In the genomic region with DNA sequence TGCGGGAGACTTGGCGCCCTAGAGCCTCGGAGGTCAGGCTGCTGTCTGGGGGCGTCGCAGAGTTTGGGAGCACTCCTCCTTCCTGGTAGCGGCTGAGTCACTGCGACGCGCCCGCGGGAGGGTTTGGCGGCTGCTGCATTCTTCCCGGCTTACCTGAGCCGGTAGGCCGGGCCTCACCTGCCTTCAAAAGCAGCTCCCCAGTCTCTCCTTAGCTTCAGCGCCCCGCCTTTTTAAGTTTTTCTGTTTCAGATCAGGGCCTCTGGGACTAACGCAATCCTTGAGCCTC, we compare ENCODE assay signal across 8 mouse cellular contexts. TPM values are rescaled to one million over a fixed set of nuclear protein-coding genes. Genes with fewer than 3 reads are reported as not detected.
A peak's percentile ranks its signal among the peaks of the same experiment; 100 is the strongest.
DNase-seq lines count a peak whose midpoint lies in the region; ATAC-seq lines count a peak whose summit lies in the region.

A gene (minus strand): TSS at position 210 of the 286 bp plus-strand sequence.

- H3K27ac ChIP-seq in forebrain, embryonic 14.5 days (ENCODE audit: low read depth, low read length), result no peak within 1 kb of the TSS
- H3K27ac ChIP-seq in liver, embryonic 11.5 days (ENCODE audit: low read depth, low read length), result peak within 1 kb of the TSS; percentile 49
- H3K27ac ChIP-seq in neural tube, embryonic 13.5 days (replicated peaks), result peak within 1 kb of the TSS; percentile 7

- H3K9me3 ChIP-seq in forebrain, embryonic 14.5 days (replicated peaks; ENCODE audit: control insufficient read depth, low read length), result no peaks in the 10 kb centered on the region
- no peaks in the 10 kb centered on the region for H3K9me3 ChIP-seq in liver, embryonic 11.5 days (ENCODE audit: control insufficient read depth, low read length)
- no peaks in the 10 kb centered on the region for H3K9me3 ChIP-seq in neural tube, embryonic 13.5 days

- H3K27me3 ChIP-seq in forebrain, embryonic 14.5 days (replicated peaks; ENCODE audit: control insufficient read depth, insufficient read depth, low read length), result peaks cover 37% of the 10 kb centered on the region
- H3K27me3 ChIP-seq in liver, embryonic 11.5 days (replicated peaks; ENCODE audit: control insufficient read depth, insufficient read depth, low read length), result peaks cover 35% of the 10 kb centered on the region
- H3K27me3 ChIP-seq in neural tube, embryonic 13.5 days, result peaks cover 70% of the 10 kb centered on the region

- ATAC-seq in forebrain, embryonic 14.5 days, result no peak
- no peak for ATAC-seq in liver, embryonic 11.5 days (replicated peaks; ENCODE audit: low FRiP score)
- ATAC-seq in neural tube, embryonic 13.5 days (ENCODE audit: low read depth), result no peak

- H3K9ac ChIP-seq in forebrain, embryonic 14.5 days (ENCODE audit: low read length), result 0 out of 2 replicates have a peak within 1 kb of the TSS, but pooled peaks have one; percentile 13
- H3K9ac ChIP-seq in liver, embryonic 11.5 days (ENCODE audit: low read depth, low read length), result peak within 1 kb of the TSS; percentile 64
- peak within 1 kb of the TSS; percentile 70 for H3K9ac ChIP-seq in neural tube, embryonic 13.5 days

- DNase-seq in ovary, postnatal 36 days (ENCODE audit: low spot score), result peak; percentile 28
- no peak for DNase-seq in ovary, postnatal 10 days (ENCODE audit: low spot score)
- no peak for DNase-seq in forebrain, embryonic 14.5 days (ENCODE audit: low spot score)
- no peak for DNase-seq in liver, embryonic 11.5 days (ENCODE audit: low spot score)
- no peak for DNase-seq in cerebellum, adult 11 months
- DNase-seq in ovary, adult 18-20 months (ENCODE audit: low spot score), result no peak
- DNase-seq in spleen, postnatal 10 days (ENCODE audit: low spot score in 2 of 2), result no peak

- WGBS in forebrain, embryonic 14.5 days, result 2% methylated on average over 18 of the region's 18 CpGs
- 5% methylated on average over 18 of the region's 18 CpGs for WGBS in liver, embryonic 11.5 days
- 4% methylated on average over 18 of the region's 18 CpGs for whole genome bisulfite sequencing in neural tube, embryonic 13.5 days

- H3K4me1 ChIP-seq in forebrain, embryonic 14.5 days (ENCODE audit: control insufficient read depth, insufficient read depth, low read length), result peaks cover 2% of the 10 kb centered on the region; the same call in 1 of the 2 replicates
- H3K4me1 ChIP-seq in liver, embryonic 11.5 days (replicated peaks; ENCODE audit: control insufficient read depth, insufficient read depth, low read length), result peaks cover 16% of the 10 kb centered on the region
- H3K4me1 ChIP-seq in neural tube, embryonic 13.5 days (replicated peaks), result peaks cover 42% of the 10 kb centered on the region

- peak within 1 kb of the TSS; percentile 44 for H3K4me3 ChIP-seq in forebrain, embryonic 14.5 days (ENCODE audit: low read depth, low read length)
- peak within 1 kb of the TSS; percentile 63 for H3K4me3 ChIP-seq in liver, embryonic 11.5 days (ENCODE audit: low read depth, low read length)
- peak within 1 kb of the TSS; percentile 53 for H3K4me3 ChIP-seq in neural tube, embryonic 13.5 days

- H3K36me3 ChIP-seq in forebrain, embryonic 14.5 days (ENCODE audit: control insufficient read depth, insufficient read depth, low read length), result no peaks in the 10 kb centered on the region
- H3K36me3 ChIP-seq in liver, embryonic 11.5 days (ENCODE audit: control insufficient read depth, insufficient read depth, low read length), result no peaks in the 10 kb centered on the region
- no peaks in the 10 kb centered on the region for H3K36me3 ChIP-seq in neural tube, embryonic 13.5 days

- H3K4me2 ChIP-seq in forebrain, embryonic 14.5 days (ENCODE audit: low read length), result peak within 1 kb of the TSS; percentile 97
- H3K4me2 ChIP-seq in liver, embryonic 11.5 days, result peak within 1 kb of the TSS; percentile 70
- H3K4me2 ChIP-seq in neural tube, embryonic 13.5 days, result peak within 1 kb of the TSS; percentile 90

RNA-seq across cellular contexts. Expression of the gene that starts here (rescaled TPM):
- polyA plus RNA-seq in forebrain, embryonic 14.5 days (2014; fragmentation: Nextera tagmentation; extraction: Ambion mirVana), result 10.4 and 12.4 TPM in 2 replicates
- 15.9 and 16.3 TPM in 2 replicates for polyA plus RNA-seq in liver, embryonic 11.5 days (2014; fragmentation: Nextera tagmentation; extraction: Ambion mirVana)
- polyA plus RNA-seq in neural tube, embryonic 13.5 days (2015; fragmentation: Nextera tagmentation; extraction: Ambion mirVana), result 3.6 and 4.7 TPM in 2 replicates

Comparison
In these comparisons a context has a peak if more than half of its experiments do, and no peak if none do; other contexts are left out.
1. H3K9ac ChIP-seq: peak in every context shown above with its lines; median percentile 70 in neural tube, embryonic 13.5 days; 64 in liver, embryonic 11.5 days; 13 in forebrain, embryonic 14.5 days.